Mouse (Mus musculus) brown adipose tissue, adult 24 weeks (tissue): ENCODE results near the gene Enkd1. TPM values are rescaled to one million over a fixed set of nuclear protein-coding genes. Genes with fewer than 3 reads are reported as not detected.
A peak's percentile ranks its signal among the peaks of the same experiment; 100 is the strongest.

Experiments
- H3K27ac ChIP-seq: fragments of 200-500 bp; replicated peaks from 2 replicates; pipeline ENCODE4 v1.5.1; 2012; ENCODE audit warnings: low read depth, mild to moderate bottlenecking, low read length
- H3K4me1 ChIP-seq: fragments of 200-500 bp; 2 replicates; pipeline ENCODE4 v1.6.1; 2012; ENCODE audit warnings: low read length, mixed read lengths; ENCODE audit not compliant: control insufficient read depth, insufficient read depth, insufficient read length
- H3K4me3 ChIP-seq: fragments of 200-500 bp; 2 replicates; pipeline ENCODE4 v1.5.1; 2012; ENCODE audit warnings: low read depth, mild to moderate bottlenecking, low read length, moderate library complexity; ENCODE audit not compliant: insufficient read depth
- polyA plus RNA-seq: library from polyadenylated mRNA; stranded (reverse); fragments of >200 nt; gene quantifications from 2 replicates; pipeline ENCODE4 v1.2.4, GENCODE M21; 2012; ENCODE audit not compliant: missing spikeins, insufficient read depth, insufficient read length

The Enkd1 gene
- polyA plus RNA-seq, 1 experiment: 0.52 TPM

DNA sequence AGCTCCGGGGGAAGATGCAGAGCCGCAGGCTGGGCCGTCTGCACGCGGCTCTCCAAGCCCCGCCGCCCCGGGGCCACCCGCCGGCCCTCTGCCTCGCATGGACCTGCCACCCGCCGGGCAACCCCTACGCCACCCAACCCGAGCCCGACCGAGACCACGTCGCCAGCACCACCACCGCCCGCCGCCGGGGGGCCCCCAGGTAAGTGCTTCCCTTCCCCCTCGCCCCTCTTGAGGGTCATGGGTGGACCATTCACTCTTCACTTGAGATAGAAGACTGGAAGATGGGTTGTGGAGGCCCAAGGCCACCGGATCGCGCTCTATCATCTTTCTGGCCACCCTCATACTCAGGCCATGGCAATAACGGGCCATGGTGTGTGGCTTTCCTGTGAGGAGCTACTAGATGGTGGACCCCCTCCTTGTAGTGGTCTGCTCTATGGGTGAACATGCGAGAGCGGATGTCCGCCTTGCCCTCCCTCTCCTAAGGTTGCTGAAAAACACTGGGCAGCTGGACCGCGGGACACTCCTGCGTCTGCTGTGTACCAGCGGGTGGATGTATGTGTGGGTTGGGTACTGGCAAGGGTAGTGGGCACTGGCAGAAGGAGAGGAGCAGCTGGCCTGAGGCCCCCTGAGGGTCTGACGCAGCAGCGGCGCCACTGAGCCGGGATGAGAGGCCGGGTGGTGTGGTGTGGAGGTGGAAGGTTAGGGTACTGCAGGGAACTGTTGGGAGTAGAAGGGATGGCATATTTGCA is 13.8 kb downstream of the Enkd1 start:
- H3K4me3 ChIP-seq: peak overlapping the region; percentile 22
- H3K27ac ChIP-seq: no peak overlapping the region
- H3K4me1 ChIP-seq: 0 out of 2 replicates have a peak, but pooled peaks cover 4% of the 10 kb centered on the region

DNA sequence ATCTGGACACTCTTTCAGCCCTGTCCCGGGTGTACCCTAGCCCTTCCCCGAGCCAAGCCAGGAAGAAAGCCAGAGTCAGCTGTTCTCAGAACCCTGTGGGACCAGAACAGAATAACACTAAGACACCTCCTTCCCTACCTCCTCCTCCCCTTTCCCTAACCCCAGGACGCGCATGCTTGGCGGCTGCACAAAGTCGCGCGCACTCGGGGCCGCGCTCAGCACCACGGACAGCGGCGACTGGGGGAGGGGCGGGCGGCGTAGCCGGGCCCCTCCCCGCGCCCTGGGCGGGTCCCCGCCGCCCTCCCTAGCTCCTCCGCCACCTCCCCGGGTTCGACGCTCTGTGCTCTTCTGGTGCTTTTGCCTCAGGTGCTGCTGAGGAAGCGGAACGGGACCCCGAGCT is 14.4 kb downstream of the Enkd1 start:
- H3K27ac ChIP-seq: no peak overlapping the region
- H3K4me1 ChIP-seq: 0 out of 2 replicates have a peak, but pooled peaks cover 4% of the 10 kb centered on the region
- peak overlapping the region; percentile 22 for H3K4me3 ChIP-seq

DNA sequence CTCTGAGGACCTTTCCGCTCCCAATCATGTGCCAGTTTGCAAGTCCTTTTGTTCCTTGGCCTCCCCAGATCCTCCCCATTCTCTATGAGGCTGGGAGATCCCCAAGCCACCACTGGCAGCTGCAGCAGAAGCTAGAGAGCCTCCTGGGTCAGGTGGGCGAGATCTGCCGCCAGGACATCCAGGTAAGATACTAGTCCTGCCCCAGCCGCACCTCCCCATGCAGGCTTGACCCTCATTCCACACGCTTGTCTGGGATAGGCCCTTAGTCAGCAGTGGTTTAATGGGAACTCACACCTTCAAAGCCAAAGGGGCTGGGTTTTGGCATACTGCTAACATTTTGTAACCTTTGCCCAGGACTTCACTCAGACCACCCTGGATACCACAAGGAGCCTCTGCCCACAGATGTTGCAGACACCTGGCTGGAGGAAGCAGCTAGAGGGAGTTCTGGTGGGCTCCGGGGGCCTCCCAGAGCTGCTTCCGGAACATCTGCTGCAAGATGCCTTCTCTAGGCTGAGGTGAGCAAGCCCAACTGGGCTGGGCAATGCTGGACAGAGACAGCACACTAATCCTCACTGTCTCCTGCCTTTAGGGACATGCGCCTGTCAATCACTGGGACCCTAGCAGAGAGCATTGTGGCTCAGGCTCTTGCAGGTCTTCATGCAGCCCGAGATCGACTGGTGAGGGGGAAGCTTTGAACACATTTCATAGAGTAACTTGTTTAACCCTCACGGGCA is 15.4 kb downstream of the Enkd1 start:
- Histone ChIP-seq H3K27ac (no peak overlapping the region), H3K4me1 (0 out of 2 replicates have a peak, but pooled peaks cover 4% of the 10 kb centered on the region), H3K4me3 (no peak overlapping the region)

DNA sequence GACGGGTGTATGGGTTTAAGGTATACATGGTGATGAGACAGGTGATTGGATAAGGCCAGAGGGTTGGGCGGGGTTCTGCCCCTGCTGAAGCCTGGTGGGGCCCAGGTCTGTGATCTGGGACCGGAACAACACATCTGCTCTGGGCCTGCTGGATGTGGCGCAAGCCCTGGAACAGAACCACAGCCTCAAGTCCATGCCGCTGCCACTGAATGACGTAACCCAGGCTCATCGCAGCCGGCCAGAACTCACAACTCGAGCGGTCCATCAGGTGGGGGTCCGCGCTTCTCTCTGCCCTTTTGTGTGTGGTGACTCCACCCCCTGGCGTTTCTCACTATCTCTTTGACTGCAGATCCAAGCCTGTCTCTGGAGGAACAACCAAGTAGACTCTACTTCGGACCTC is 17.0 kb downstream of the Enkd1 start:
- no peak overlapping the region for H3K4me3 ChIP-seq

DNA sequence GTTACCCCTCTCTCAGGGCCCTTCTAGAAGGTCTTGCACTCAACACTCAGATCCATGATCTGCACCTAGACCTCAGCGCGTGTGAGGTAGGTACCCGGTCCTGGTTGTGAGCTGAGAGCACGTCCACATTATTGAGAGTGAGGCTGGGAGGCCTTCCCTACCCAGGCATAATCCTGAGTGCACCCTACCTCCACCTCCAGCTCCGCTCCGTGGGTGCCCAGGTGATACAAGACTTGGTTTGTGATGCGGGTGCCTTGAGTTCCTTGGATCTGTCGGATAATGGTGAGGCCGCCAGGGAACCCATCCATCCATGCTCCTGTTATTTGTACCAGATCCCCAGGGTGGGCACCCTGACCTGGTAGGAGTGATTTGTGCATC is 18.0 kb downstream of the Enkd1 start:
- Histone ChIP-seq H3K4me3 (no peak overlapping the region), H3K4me1 (0 out of 2 replicates have a peak, but pooled peaks cover 4% of the 10 kb centered on the region), H3K27ac (no peak overlapping the region)

More for the DNA sequence above, 17.0 kb downstream of the Enkd1 start:
- Histone ChIP-seq H3K4me1 (0 out of 2 replicates have a peak, but pooled peaks cover 4% of the 10 kb centered on the region), H3K27ac (no peak overlapping the region)

DNA sequence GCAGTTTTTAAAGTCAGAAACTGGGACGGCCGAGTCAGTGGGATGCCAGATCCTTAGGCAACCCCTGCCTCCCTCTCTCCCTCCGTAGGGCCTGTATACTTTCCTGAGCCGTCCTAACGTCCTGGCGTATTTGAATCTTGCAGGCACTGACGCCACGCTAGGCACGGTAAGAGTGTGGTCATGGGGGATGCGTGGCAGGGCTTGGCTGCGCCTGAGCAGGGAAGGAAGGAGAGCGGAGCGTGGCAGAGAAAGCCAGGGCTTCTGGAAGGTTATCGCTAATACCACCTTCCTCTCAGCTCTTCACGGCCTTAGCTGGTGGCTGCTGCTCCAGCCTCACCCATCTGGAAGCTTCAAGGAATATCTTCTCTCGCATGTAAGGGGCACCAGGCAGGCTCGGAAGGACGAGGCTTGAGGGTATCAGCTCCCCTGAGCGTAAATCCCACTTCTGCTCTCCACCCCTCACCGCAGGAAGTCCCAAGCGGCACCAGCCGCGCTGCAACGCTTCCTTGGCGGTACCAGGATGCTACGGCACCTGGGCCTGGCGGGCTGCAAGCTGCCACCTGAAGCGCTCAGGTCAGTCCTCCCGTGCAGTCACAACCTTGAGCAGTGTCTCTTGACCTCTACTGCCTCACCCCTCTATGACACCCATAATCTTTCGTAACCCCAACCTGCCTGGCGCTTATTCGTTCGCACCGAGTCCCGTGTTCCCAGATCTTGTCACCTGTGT is 18.6 kb downstream of the Enkd1 start:
- Histone ChIP-seq H3K4me1 (0 out of 2 replicates have a peak, but pooled peaks cover 3% of the 10 kb centered on the region), H3K27ac (no peak overlapping the region), H3K4me3 (no peak overlapping the region)

DNA sequence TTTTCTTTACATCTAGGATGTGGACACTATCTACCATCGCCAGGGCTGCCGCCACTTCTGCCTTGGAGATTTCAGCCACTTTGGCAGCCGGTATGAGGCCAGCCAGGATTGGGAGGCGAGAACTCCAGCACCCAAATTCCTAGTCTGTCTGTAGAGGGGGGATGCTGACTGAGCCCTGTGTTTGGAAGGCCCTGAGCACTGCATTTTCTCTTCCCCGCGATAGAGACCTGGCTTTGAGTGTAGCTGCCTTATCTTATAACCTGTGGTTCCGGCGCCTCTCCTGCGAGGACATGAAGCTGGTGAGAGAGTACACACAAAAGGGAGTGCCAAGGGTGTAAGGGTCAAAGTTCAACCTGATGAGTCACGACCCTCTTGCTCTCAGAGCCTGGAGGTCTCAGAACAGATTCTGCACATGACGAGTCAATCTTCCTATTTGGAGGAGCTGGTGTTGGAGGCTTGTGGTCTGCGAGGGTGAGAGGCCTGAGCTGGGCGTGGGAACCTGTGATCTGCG is 19.7 kb downstream of the Enkd1 start:
- H3K27ac ChIP-seq: no peak overlapping the region
- no peaks in the 10 kb centered on the region for H3K4me1 ChIP-seq
- no peak overlapping the region for H3K4me3 ChIP-seq

DNA sequence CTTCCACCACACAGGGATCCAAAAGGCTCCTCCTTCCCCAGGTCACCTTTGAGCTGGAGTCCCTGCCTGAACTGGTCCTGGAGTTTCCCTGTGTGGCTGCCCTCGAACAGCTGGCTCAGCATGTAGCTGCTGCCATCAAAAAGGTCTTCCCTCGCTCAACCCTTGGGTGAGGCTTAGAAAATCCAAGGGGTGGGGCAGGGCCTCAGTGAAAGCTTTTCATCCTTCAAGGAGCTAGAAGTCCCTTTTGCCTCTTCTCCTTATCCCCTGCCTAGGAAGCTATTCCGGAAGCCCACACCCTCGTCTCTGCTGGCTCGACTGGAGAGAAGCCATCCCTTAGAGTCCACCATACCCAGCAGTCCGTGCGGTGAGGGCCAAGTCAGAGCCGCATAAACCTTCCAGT is 20.5 kb downstream of the Enkd1 start:
- Histone ChIP-seq H3K4me3 (no peak overlapping the region), H3K27ac (no peak overlapping the region), H3K4me1 (no peaks in the 10 kb centered on the region)

DNA sequence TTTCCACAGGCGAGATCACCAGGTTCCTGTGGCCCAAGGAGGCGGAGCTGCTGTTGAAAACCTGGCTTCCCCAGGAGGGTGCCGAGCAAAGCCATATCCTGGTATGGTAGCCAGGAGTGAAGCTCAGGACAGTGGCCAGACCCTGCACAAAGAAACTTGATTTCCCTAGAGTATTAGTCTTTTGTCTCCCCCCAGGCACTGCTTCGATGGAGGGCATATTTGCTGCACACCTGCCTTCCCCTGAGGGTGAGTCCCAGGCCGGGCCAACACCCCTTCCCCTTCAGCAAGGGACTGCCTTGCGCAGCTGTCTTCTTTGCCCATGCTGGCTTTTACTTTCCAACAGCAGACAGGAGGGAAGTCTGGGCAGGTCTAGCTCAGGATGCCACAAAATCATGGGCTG is 21.5 kb downstream of the Enkd1 start:
- H3K4me3 ChIP-seq: no peak overlapping the region
- no peak overlapping the region for H3K27ac ChIP-seq
- no peaks in the 10 kb centered on the region for H3K4me1 ChIP-seq

DNA sequence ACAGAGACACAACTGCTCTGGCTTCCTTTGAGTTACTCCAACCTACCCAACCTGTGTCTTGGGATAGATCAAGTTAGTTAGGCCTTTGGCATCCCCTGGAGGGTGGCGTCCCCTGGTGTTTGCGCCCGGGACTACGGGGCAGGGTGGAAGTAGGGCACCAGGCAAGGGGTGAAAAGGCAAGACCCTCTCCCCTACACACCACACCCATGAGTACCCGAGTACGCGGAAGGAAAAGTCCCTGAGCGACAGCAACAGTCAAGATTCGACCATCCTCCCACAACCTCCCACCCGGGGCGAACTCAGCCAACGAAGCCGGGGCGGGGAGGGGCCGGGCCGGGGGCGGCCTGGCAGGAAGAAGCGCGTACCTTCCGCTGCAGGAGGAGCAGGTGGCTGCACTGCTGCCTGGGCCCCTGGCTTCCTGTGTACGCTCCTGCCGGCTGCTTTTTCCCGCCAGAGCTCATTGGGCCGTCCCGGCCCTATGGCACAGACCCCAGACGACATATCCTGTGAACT is 22.2 kb downstream of the Enkd1 start, which contains the start of gene Carmil2:
TSS of gene Carmil2 (plus strand) at position 479 of the 513 bp plus-strand sequence.
- Histone ChIP-seq H3K27ac (no peak within 1 kb of the TSS), H3K4me3 (peak within 1 kb of the TSS; percentile 27; the same call in 1 of the 2 replicates), H3K4me1 (no peaks in the 10 kb centered on the region)

DNA sequence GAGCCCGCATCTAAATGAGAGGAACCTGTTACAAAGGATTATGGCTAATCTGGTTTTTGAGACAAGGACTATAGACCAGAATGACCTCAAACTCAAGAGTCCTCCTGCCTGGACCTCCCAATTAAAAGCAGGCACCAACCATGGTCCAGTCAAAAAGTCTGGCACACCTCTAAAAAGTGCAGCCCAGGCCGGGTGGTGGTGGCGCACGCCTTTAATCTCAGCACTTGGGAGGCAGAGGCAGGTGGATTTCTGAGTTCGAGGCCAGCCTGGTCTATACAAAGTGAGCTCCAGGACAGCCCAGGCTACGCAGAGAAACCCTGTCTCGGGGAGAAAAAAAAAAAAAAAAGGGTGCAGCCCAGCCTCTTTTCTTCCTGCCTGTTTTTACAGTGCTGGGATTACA is 22.7 kb downstream of the Enkd1 start:
- no peaks in the 10 kb centered on the region for H3K4me1 ChIP-seq
- no peak overlapping the region for H3K27ac ChIP-seq

DNA sequence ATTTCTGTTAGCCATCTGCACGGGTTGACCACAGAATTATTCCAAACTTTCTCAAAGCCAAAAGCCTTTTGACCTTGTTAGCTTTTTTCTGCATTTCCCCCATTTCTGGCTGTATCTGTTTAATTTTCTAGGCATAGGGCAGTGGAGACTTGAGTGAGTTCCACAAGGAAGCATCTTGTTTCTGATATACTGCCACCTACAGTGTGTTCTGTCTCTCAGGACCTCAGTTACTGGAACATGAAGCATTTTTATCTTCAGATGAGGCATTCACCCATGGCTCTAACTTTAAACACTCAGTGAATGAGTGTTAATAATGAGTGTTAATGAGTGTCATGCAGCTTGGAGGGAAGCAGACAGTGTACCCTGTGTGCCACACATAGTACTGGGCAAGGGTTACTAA is 30.1 kb downstream of the Enkd1 start:
- Histone ChIP-seq H3K4me3 (no peak overlapping the region), H3K27ac (no peak overlapping the region), H3K4me1 (no peaks in the 10 kb centered on the region)

More for the DNA sequence above, 22.7 kb downstream of the Enkd1 start:
- H3K4me3 ChIP-seq: no peak overlapping the region

DNA sequence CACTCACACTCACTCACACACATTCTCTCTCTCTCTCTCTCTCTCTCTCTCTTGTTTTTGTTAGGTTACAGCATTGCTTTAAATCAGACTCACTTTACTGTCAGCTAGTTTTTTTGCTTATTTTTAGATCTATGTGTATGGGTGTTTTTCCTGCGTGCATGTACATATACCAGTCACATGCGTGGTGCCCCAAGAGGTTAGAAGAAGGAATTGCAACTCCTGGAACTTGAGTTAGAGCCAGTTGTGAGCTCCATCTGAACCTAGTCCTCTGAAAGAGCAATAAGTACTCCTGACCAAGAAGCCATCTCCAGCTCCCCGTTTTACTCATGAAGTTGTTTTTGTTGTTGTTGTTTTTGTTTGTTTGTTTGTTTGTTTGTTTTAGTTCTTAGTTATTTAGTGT is 46.8 kb downstream of the Enkd1 start:
- Histone ChIP-seq H3K4me3 (no peak overlapping the region), H3K4me1 (no peaks in the 10 kb centered on the region), H3K27ac (no peak overlapping the region)

DNA sequence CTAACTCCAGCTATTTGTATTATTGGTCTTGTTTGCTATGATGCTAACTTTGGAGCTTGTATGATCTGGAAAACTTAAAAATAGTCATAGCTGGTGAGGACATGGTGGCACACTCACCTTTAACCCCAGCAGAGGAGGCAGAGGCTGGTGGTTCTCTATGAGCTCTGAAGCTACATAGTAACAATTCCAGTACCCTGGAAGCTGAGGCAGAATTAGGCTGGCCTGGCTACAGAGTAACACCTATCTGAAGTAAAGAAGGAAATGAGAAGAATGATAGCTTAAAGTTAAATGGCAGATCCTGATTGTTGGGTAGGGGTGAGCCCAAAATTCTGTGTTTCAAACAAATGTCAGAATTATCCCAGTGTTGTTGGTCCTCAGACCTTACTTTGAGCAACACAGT is 50.4 kb downstream of the Enkd1 start:
- H3K27ac ChIP-seq: no peak overlapping the region
- no peaks in the 10 kb centered on the region for H3K4me1 ChIP-seq
- no peak overlapping the region for H3K4me3 ChIP-seq
